Mouse (Mus musculus) forebrain, postnatal 0 days (tissue): ENCODE data around the gene Oca2. TPM values are rescaled to one million over a fixed set of nuclear protein-coding genes. Genes with fewer than 3 reads are reported as not detected.

Experiments used
- ATAC-seq: fragments of 200-750 bp; cut with Nextera tagmentation; 2 replicates; pipeline ENCODE4 v1.8.0; 2017; ENCODE audit warnings: mild to moderate bottlenecking, moderate library complexity
- DNase-seq: peaks from one replicate; pipeline ENCODE4 v3.0.0-alpha.2; 2015
- H3K27ac ChIP-seq: fragments of 300-500 bp; sonication (generic); 2 replicates; pipeline ENCODE4 v1.5.1; 2014; ENCODE audit warnings: low read depth, mild to moderate bottlenecking, antibody characterized with exemption, low read length, moderate library complexity, mixed read lengths
- H3K27me3 ChIP-seq: fragments of 300-500 bp; sonication (generic); 2 replicates; pipeline ENCODE4 v1.6.1; 2014; ENCODE audit warnings: mild to moderate bottlenecking, low read length, mixed read lengths; ENCODE audit not compliant: insufficient read depth
- H3K36me3 ChIP-seq: fragments of 300-500 bp; sonication (generic); 2 replicates; pipeline ENCODE4 v1.6.1; 2014; ENCODE audit warnings: mild to moderate bottlenecking, moderate library complexity; ENCODE audit not compliant: insufficient read depth
- H3K4me1 ChIP-seq: fragments of 300-500 bp; sonication (generic); 2 replicates; pipeline ENCODE4 v1.6.1; 2014; ENCODE audit warnings: antibody characterized with exemption; ENCODE audit not compliant: insufficient read depth
- H3K4me2 ChIP-seq: fragments of 300-500 bp; sonication (generic); 2 replicates; pipeline ENCODE4 v1.6.1; 2014; ENCODE audit warnings: low read depth, mild to moderate bottlenecking, moderate library complexity
- H3K4me3 ChIP-seq: fragments of 300-500 bp; sonication (generic); 2 replicates; pipeline ENCODE4 v1.5.1; 2014; ENCODE audit warnings: low read depth, low read length, mixed read lengths
- H3K9ac ChIP-seq: fragments of 300-500 bp; sonication (generic); 2 replicates; pipeline ENCODE4 v1.6.1; 2014; ENCODE audit warnings: mild to moderate bottlenecking
- H3K9me3 ChIP-seq: fragments of 300-500 bp; sonication (generic); 2 replicates; pipeline ENCODE4 v1.6.1; 2016; ENCODE audit warnings: low read length
- CTCF ChIP-seq: sonication (generic); IDR thresholded peaks from 2 replicates; pipeline ENCODE4 v1.5.1; 2016; ENCODE audit warnings: antibody characterized with exemption, control low read depth, low read depth
- WGBS: fragments of 180-500 bp; shearing (Covaris S2); extraction: QIAGEN DNeasy Blood & Tissue Kit; methylation state at CpG from one replicate; pipeline ENCODE4 v1.1.7; 2014; 5-methylcytosine and 5-hydroxymethylcytosine counted together
- polyA plus RNA-seq: library from polyadenylated mRNA; unstranded; fragments of >200 nt; fragmentation: Nextera tagmentation; extraction: Ambion mirVana; gene quantifications from 2 replicates; pipeline ENCODE4 v1.2.1, GENCODE M21; 2015
- total RNA-seq: library from RNA; depleted of rRNA; stranded (reverse); fragments of >200 nt; gene quantifications from 2 replicates; pipeline ENCODE4 v1.2.3, GENCODE M21; 2014

The Oca2 gene
- total and polyA plus RNA-seq, 2 experiments from 2014 or later, result 0.86 to 2.2 TPM

DNA sequence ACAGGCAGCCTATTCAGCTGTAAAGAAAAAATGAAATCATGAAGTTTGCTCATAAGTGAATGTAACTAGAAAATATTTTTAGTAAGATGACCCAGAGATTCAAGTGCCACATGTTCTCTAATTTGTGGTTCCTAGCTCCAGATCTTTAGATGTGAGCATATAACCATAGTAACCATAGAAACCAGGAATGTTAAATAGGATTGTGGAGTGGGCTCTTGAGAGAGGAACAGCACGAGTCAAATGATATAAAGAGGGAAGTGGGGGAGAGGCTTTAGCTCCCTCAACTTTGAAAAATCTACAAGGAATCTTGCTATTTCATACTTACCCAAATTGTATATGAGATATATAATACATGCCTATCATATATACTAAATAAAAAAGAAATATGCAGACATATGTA, 64.8 kb downstream of the Oca2 start:
- WGBS, result 7% methylated on average over 1 of the region's 1 CpGs
- no peak overlapping the region for H3K27ac ChIP-seq
- H3K27me3 ChIP-seq, result no peaks in the 10 kb centered on the region
- H3K9me3 ChIP-seq, result no peaks in the 10 kb centered on the region
- ATAC-seq, result peak; percentile 54; the same call in 1 of the 2 replicates
- no peak for TF ChIP-seq CTCF
- H3K4me1 ChIP-seq, result no peaks in the 10 kb centered on the region
- no peaks in the 10 kb centered on the region for H3K36me3 ChIP-seq
- H3K4me2 ChIP-seq, result no peak overlapping the region
- no peak overlapping the region for H3K4me3 ChIP-seq
- no peak overlapping the region for H3K9ac ChIP-seq
- peak; percentile 16 for DNase-seq

DNA sequence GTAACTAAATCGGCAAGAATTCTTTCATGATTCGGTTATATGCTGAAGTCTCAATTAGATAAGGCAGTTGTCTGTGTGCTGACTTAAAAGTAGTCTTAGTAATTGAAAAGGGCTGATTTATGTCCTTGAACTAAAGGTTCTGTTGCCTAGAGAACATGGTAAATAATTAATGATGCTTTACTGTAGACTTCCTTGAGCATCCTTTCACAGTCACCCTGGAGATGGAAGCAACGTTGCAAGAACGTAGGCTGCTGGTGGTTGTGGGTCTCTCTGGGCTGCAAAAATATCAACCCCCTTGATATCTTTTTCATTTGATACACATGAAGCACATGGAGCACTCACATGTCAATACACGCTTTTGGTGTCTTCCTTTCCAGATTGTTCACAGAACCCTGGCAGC, 74.8 kb downstream of the Oca2 start:
- no peak overlapping the region for H3K27ac ChIP-seq
- no peak overlapping the region for H3K4me2 ChIP-seq
- ATAC-seq, result no peak
- TF ChIP-seq CTCF, result no peak
- no peak overlapping the region for H3K9ac ChIP-seq
- H3K27me3 ChIP-seq, result no peaks in the 10 kb centered on the region
- H3K4me1 ChIP-seq, result no peaks in the 10 kb centered on the region
- no peak for DNase-seq
- H3K9me3 ChIP-seq, result no peaks in the 10 kb centered on the region
- no peak overlapping the region for H3K4me3 ChIP-seq
- 85% methylated on average over 5 of the region's 5 CpGs for WGBS
- no peaks in the 10 kb centered on the region for H3K36me3 ChIP-seq

DNA sequence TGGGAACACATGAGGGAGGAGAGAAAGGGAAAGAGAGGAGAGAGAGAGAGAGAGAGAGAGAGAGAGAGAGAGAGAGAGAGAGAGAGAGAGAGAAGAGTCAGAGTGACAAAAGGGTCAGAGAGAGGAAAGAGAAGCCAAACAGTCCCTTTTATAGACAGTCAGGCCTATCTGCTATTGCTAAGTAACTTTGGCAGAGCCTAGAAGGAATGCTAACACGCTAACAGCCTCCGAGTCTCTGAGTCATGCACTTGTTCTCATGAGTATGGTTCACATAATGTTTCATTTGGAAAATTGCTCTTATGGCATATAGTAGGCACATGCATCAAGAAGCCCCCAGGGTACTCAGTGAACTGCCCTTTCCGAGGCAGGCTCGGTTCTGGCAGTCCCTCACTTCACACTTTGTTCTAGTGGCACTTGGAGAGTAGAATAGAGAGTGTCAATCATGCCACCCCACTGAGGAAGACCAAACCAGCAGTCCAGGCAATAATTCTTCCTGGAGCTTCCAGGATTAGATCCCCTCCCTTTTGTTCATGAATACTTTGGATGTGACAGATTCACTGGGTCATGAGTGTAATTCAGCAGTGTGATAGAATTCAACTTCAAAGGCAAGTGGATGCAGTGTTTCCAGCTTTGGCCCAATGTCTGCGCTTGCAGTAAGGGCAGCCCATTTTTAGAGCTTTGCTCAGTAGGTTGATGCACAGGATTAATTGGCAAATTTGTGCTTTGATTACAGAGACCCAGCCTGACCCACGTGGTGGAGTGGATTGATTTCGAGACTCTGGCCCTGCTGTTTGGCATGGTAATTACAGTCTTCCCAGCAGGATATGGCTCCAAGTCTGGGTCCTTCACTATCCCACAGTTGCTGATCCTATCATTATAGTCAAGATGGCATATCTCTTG, 76.3 kb downstream of the Oca2 start:
- H3K36me3 ChIP-seq, result no peaks in the 10 kb centered on the region
- H3K4me1 ChIP-seq, result no peaks in the 10 kb centered on the region
- H3K4me3 ChIP-seq, result no peak overlapping the region
- no peaks in the 10 kb centered on the region for H3K9me3 ChIP-seq
- no peak overlapping the region for H3K4me2 ChIP-seq
- ATAC-seq (peak; percentile 40; the same call in 1 of the 2 replicates), DNase-seq (no peak)
- H3K27me3 ChIP-seq, result no peaks in the 10 kb centered on the region
- 30% methylated on average over 7 of the region's 7 CpGs for WGBS
- no peak for TF ChIP-seq CTCF
- H3K27ac ChIP-seq, result no peak overlapping the region
- H3K9ac ChIP-seq, result no peak overlapping the region

DNA sequence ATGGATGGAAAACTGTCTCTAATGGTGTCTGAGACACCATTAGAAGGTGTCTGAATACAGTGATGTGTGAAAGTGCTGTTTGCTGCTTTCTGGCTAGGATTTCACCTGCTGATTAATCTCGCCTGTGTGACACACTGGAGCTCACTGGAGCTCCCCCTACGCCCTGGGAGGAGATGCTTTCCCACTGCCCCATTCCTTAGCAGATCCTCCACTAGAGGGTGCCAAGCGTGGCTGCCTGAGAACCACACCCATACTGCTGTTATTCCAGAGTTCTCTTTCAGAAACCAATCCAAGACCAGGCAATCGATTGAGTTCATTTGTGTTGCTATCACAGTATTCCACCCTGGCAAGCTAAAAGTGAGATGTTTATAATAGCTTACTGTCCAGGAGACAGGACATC, 88.2 kb downstream of the Oca2 start:
- H3K9ac ChIP-seq, result no peak overlapping the region
- DNase-seq (no peak), ATAC-seq (no peak)
- H3K9me3 ChIP-seq, result no peaks in the 10 kb centered on the region
- no peaks in the 10 kb centered on the region for H3K36me3 ChIP-seq
- no peaks in the 10 kb centered on the region for H3K4me1 ChIP-seq
- no peak overlapping the region for H3K27ac ChIP-seq
- TF ChIP-seq CTCF, result peak; percentile 48
- WGBS, result 47% methylated on average over 4 of the region's 4 CpGs
- H3K27me3 ChIP-seq, result no peaks in the 10 kb centered on the region
- no peak overlapping the region for H3K4me3 ChIP-seq
- no peak overlapping the region for H3K4me2 ChIP-seq

DNA sequence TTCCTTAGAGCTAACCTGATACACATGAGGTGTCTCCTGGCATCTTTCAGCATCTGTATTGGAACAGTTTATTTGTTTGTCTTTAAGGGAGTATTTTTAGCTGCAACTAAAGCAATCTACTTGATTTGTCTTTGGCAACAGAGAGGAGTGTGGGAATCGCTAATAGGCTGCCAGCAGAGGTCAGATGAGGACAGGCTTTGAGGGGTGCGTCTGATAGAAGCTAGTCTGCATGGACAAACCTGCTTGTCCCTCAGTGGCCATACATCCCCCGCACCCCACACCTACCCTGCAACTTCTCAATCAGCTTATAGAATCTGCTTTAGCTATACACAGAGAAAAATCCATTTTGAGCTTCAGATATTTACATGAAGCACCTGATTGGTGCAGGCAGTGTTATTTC, 109.0 kb downstream of the Oca2 start:
- H3K9ac ChIP-seq, result no peak overlapping the region
- H3K27ac ChIP-seq, result no peak overlapping the region
- 40% methylated on average over 3 of the region's 3 CpGs for WGBS
- H3K9me3 ChIP-seq, result no peaks in the 10 kb centered on the region
- DNase-seq (peak; percentile 53), ATAC-seq (peak; percentile 47; the same call in 1 of the 2 replicates)
- no peak overlapping the region for H3K4me2 ChIP-seq
- TF ChIP-seq CTCF, result peak; percentile 39
- no peaks in the 10 kb centered on the region for H3K36me3 ChIP-seq
- H3K27me3 ChIP-seq, result no peaks in the 10 kb centered on the region
- H3K4me3 ChIP-seq, result no peak overlapping the region
- no peaks in the 10 kb centered on the region for H3K4me1 ChIP-seq

DNA sequence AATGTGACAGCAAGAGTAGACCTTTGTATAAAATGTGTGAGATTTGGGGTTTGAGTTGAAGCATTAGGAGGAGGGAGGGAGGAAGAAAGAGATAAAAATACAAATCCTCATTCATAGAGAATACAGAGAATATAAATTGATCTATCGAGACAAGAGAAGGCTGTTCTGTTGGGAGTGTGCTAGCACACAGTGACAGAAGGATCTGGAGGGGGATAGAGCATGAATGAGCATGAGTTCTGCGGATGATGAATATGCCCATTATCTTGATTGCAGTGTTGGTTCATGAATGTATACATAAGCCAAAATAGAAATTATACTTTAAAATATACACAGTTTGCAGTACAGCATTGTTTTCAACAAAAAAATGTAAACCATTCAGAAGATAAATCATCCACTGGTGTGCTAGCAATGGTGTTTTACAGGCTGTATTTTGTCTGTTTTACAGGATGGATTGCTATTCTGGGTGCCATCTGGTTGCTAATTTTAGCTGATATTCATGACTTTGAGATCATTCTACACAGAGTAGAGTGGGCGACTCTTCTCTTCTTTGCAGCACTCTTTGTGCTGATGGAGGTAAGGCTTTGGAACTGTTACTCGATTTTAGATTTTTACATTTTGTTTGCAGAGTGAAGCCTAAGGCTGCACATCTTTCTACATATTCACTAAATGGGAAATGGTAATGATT, 117.2 kb downstream of the Oca2 start:
- Histone ChIP-seq H3K4me1 (no peaks in the 10 kb centered on the region), H3K4me3 (no peak overlapping the region), H3K9ac (no peak overlapping the region), H3K27ac (peak overlapping the region; percentile 35; the same call in 1 of the 2 replicates), H3K36me3 (no peaks in the 10 kb centered on the region), H3K9me3 (no peaks in the 10 kb centered on the region), H3K4me2 (no peak overlapping the region), H3K27me3 (no peaks in the 10 kb centered on the region)
- TF ChIP-seq CTCF, result no peak
- 60% methylated on average over 4 of the region's 4 CpGs for WGBS
- DNase-seq, result peak; percentile 57
- peak; percentile 90 for ATAC-seq
